Mouse (Mus musculus) MEL (cell line): ENCODE data around the gene Tekt1. TPM values are rescaled to one million over a fixed set of nuclear protein-coding genes. Genes with fewer than 3 reads are reported as not detected.
A peak's percentile ranks its signal among the peaks of the same experiment; 100 is the strongest.

Experiments used
- DNase-seq: peaks from one replicate; pipeline ENCODE4 v3.0.0; 2011; ENCODE audit warnings: low read depth, low spot score
- H3K27ac ChIP-seq: 2 replicates; pipeline ENCODE4 v1.5.1; 2012; ENCODE audit warnings: low read depth, mild to moderate bottlenecking, control low read depth, low read length, moderate library complexity; ENCODE audit not compliant: control insufficient read depth
- H3K27me3 ChIP-seq, 2 experiments: fragments of 150-350 bp in 1 of 2; sonication (generic) in 1 of 2; 2 replicates each; pipeline ENCODE4 v1.6.1; 2012; ENCODE audit warnings: low read length in 2 of 2, mild to moderate bottlenecking in 2 of 2, improper control_type of control experiment in 1 of 2, moderate library complexity in 1 of 2; ENCODE audit not compliant: insufficient read depth in 2 of 2, control insufficient read depth in 1 of 2
- H3K36me3 ChIP-seq, 2 experiments: 2 replicates each; pipeline ENCODE4 v1.6.1; 2012 to 2014; ENCODE audit warnings: low read length in 2 of 2, improper control_type of control experiment in 1 of 2, inconsistent platforms in 1 of 2, mild to moderate bottlenecking in 1 of 2; ENCODE audit not compliant: insufficient read depth in 2 of 2, control insufficient read depth in 1 of 2
- H3K4me1 ChIP-seq, 2 experiments: fragments of 150-350 bp in 1 of 2; sonication (generic) in 1 of 2; 2 replicates each; pipeline ENCODE4 v1.6.1; 2012; ENCODE audit warnings: low read length in 2 of 2, improper control_type of control experiment in 1 of 2, mild to moderate bottlenecking in 1 of 2; ENCODE audit not compliant: insufficient read depth in 2 of 2, control insufficient read depth in 1 of 2
- H3K4me3 ChIP-seq, 2 experiments: fragments of 150-350 bp in 1 of 2; sonication (generic) in 1 of 2; 2 replicates each; pipeline ENCODE4 v1.5.1; 2012; ENCODE audit warnings: low read depth in 2 of 2, low read length in 2 of 2, mild to moderate bottlenecking in 2 of 2, moderate library complexity in 2 of 2, control low read depth in 1 of 2, improper control_type of control experiment in 1 of 2; ENCODE audit not compliant: control insufficient read depth in 1 of 2, insufficient read depth in 1 of 2
- H3K79me2 ChIP-seq: 2 replicates; pipeline ENCODE4 v1.6.1; 2012; ENCODE audit warnings: mild to moderate bottlenecking, low read length, moderate library complexity; ENCODE audit not compliant: control insufficient read depth, poor library complexity, insufficient read depth
- H3K9ac ChIP-seq: 2 replicates; pipeline ENCODE4 v1.6.1; 2012; ENCODE audit warnings: low read depth, mild to moderate bottlenecking, control low read depth, low read length, moderate library complexity; ENCODE audit not compliant: control insufficient read depth, poor library complexity, severe bottlenecking
- H3K9me3 ChIP-seq: fragments of 150-350 bp; sonication (generic); replicated peaks from 2 replicates; pipeline ENCODE4 v1.6.1; 2012; ENCODE audit warnings: mild to moderate bottlenecking, low read length, improper control_type of control experiment, moderate library complexity; ENCODE audit not compliant: insufficient read depth
- BHLHE40 ChIP-seq: IDR thresholded peaks from 2 replicates; pipeline ENCODE4 v1.6.1; 2012; ENCODE audit warnings: low read depth, mild to moderate bottlenecking, inconsistent platforms, low read length, improper control_type of control experiment, borderline replicate concordance
- ELF1 ChIP-seq: IDR thresholded peaks from 2 replicates; pipeline ENCODE4 v1.6.1; 2014; ENCODE audit warnings: low read depth, mild to moderate bottlenecking, inconsistent platforms, low read length, improper control_type of control experiment, moderate library complexity
- EP300 ChIP-seq, 2 experiments: IDR thresholded peaks; 2 replicates each; pipeline ENCODE4 v1.6.1; 2011; ENCODE audit warnings: improper control_type of control experiment in 2 of 2, low read length in 2 of 2, low read depth in 1 of 2, mild to moderate bottlenecking in 1 of 2
- ETS1 ChIP-seq: IDR thresholded peaks from 2 replicates; pipeline ENCODE4 v1.6.1; 2012; ENCODE audit warnings: low read depth, mild to moderate bottlenecking, inconsistent platforms, low read length, improper control_type of control experiment, moderate library complexity
- GATA1 ChIP-seq: IDR thresholded peaks from 2 replicates; pipeline ENCODE4 v1.6.1; 2011; ENCODE audit warnings: low read depth, low read length, improper control_type of control experiment
- HCFC1 ChIP-seq: IDR thresholded peaks from 2 replicates; pipeline ENCODE4 v1.6.1; 2012; ENCODE audit warnings: low read depth, mild to moderate bottlenecking, inconsistent platforms, low read length, improper control_type of control experiment, moderate library complexity
- JUND ChIP-seq: IDR thresholded peaks from 2 replicates; pipeline ENCODE4 v1.6.1; 2011; ENCODE audit warnings: low read depth, mild to moderate bottlenecking, improper control_type of control experiment, low read length
- KAT2A ChIP-seq: conservative IDR thresholded peaks from 2 replicates; pipeline ENCODE4 v1.6.1; 2012; ENCODE audit warnings: low read depth, low read length, improper control_type of control experiment, inconsistent platforms
- MAX ChIP-seq: IDR thresholded peaks from 2 replicates; pipeline ENCODE4 v1.6.1; 2011; ENCODE audit warnings: low read length, improper control_type of control experiment
- MAZ ChIP-seq: IDR thresholded peaks from 2 replicates; pipeline ENCODE4 v1.6.1; 2012; ENCODE audit warnings: low read depth, mild to moderate bottlenecking, inconsistent platforms, low read length, improper control_type of control experiment
- MXI1 ChIP-seq: IDR thresholded peaks from 2 replicates; pipeline ENCODE4 v1.6.1; 2011; ENCODE audit warnings: mild to moderate bottlenecking, low read depth, low read length, improper control_type of control experiment
- NELFE ChIP-seq: IDR thresholded peaks from 2 replicates; pipeline ENCODE4 v1.6.1; 2011; ENCODE audit warnings: low read depth, low read length, improper control_type of control experiment
- NRF1 ChIP-seq: IDR thresholded peaks from 2 replicates; pipeline ENCODE4 v1.6.1; 2014; ENCODE audit warnings: low read depth, mild to moderate bottlenecking, inconsistent platforms, low read length, improper control_type of control experiment, moderate library complexity; ENCODE audit not compliant: poor library complexity, insufficient read depth, severe bottlenecking
- POLR2AphosphoS2 ChIP-seq: IDR thresholded peaks from 2 replicates; pipeline ENCODE4 v1.6.1; 2011; ENCODE audit warnings: low read length, improper control_type of control experiment
- POLR2AphosphoS5 ChIP-seq: IDR thresholded peaks from 2 replicates; pipeline ENCODE4 v1.6.1; 2012; ENCODE audit warnings: low read depth, borderline replicate concordance, mild to moderate bottlenecking, inconsistent platforms, low read length, moderate library complexity, mixed read lengths
- RAD21 ChIP-seq: IDR thresholded peaks from 2 replicates; pipeline ENCODE4 v1.6.1; 2011; ENCODE audit warnings: mild to moderate bottlenecking, low read depth, low read length, improper control_type of control experiment
- SIN3A ChIP-seq: IDR thresholded peaks from 2 replicates; pipeline ENCODE4 v1.6.1; 2012; ENCODE audit warnings: low read length, improper control_type of control experiment, inconsistent platforms
- TCF12 ChIP-seq: IDR thresholded peaks from 2 replicates; pipeline ENCODE4 v1.6.1; 2014; ENCODE audit warnings: low read depth, mild to moderate bottlenecking, inconsistent platforms, low read length, improper control_type of control experiment, moderate library complexity
- UBTF ChIP-seq: IDR thresholded peaks from 2 replicates; pipeline ENCODE4 v1.6.1; 2012; ENCODE audit warnings: low read depth, mild to moderate bottlenecking, inconsistent platforms, low read length, improper control_type of control experiment, moderate library complexity, borderline replicate concordance; ENCODE audit not compliant: insufficient read depth
- USF2 ChIP-seq, 2 experiments: IDR thresholded peaks; 2 replicates each; pipeline ENCODE4 v1.6.1; 2011 to 2012; ENCODE audit warnings: improper control_type of control experiment in 2 of 2, low read length in 2 of 2, borderline replicate concordance in 1 of 2, inconsistent platforms in 1 of 2, low read depth in 1 of 2, mild to moderate bottlenecking in 1 of 2; ENCODE audit not compliant: insufficient read depth in 1 of 2
- ZC3H11A ChIP-seq: IDR thresholded peaks from 2 replicates; pipeline ENCODE4 v1.6.1; 2012; ENCODE audit warnings: low read depth, mild to moderate bottlenecking, inconsistent platforms, low read length, improper control_type of control experiment
- ZMIZ1 ChIP-seq: IDR thresholded peaks from 2 replicates; pipeline ENCODE4 v1.6.1; 2012; ENCODE audit warnings: low read depth, mild to moderate bottlenecking, inconsistent platforms, low read length, improper control_type of control experiment, moderate library complexity
- polyA plus RNA-seq, 2 experiments: library from polyadenylated mRNA; stranded (reverse) in 1 of 2; unstranded in 1 of 2; fragments of >175 nt in 1 of 2; fragments of >200 nt in 1 of 2; gene quantifications; 2 replicates each; pipeline versions ENCODE4 v1.2.1 to v1.2.4; 2012; ENCODE audit warnings: low replicate concordance in 2 of 2, low read depth in 1 of 2; ENCODE audit not compliant: insufficient read length in 2 of 2, insufficient read depth in 1 of 2, missing spikeins in 1 of 2
- total RNA-seq: library from RNA; depleted of rRNA; stranded (reverse); fragments of 300-350 nt; gene quantifications from 2 replicates; pipeline ENCODE4 v1.2.3, GENCODE M21; 2012

Gene Tekt1
- total and polyA plus RNA-seq, 3 experiments, result not detected

- Histone ChIP-seq H3K4me1 (peaks cover 12 to 37% of the 10 kb centered on the region in 2 experiments), H3K27me3 (no peaks in the 10 kb centered on the region), H3K79me2 (no peaks in the 10 kb centered on the region), H3K36me3 (peaks cover 0 to 17% of the 10 kb centered on the region in 2 experiments; a peak in 2 of 4 replicates), H3K9me3 (no peaks in the 10 kb centered on the region), H3K9ac (0 out of 2 replicates have a peak overlapping the region, but pooled peaks have one; percentile 10), H3K4me3 (no peak overlapping the region), H3K27ac (0 out of 2 replicates have a peak overlapping the region, but pooled peaks have one; percentile 13)
- TF ChIP-seq RAD21 (no peak), NELFE (no peak), ELF1 (peak; percentile 25; the same call in 1 of the 2 replicates), NRF1 (peak; percentile 56; the same call in 1 of the 2 replicates), BHLHE40 (0 out of 2 replicates have a peak, but pooled peaks have one; percentile 21), KAT2A (no peak), TCF12 (0 out of 2 replicates have a peak, but pooled peaks have one; percentile 31), MAZ (no peak), UBTF (no peak), MXI1 (no peak), GATA1 (peak; percentile 64; the same call in 1 of the 2 replicates), EP300 (IDR thresholded peaks at IDR 0.05; ENCODE audit: low read depth in 1 of 2, low read length in 2 of 2) (peak; percentile 53 to 63), POLR2AphosphoS5 (no peak), ZC3H11A (no peak)
- DNase-seq, result peak; percentile 66
Observed at GRCm38 (mm10) chr11:72394694-72395093, 32.5 kb upstream of the Tekt1 start.

GRCm38 (mm10) chr11:72393669-72394068 lies 31.4 kb upstream of the Tekt1 start:
- H3K27ac ChIP-seq, result no peak overlapping the region
- no peak for TF ChIP-seq JUND
- no peak for TF ChIP-seq MAZ
- TF ChIP-seq ZMIZ1, result no peak
- no peak for TF ChIP-seq POLR2AphosphoS5
- TF ChIP-seq USF2 (IDR thresholded peaks at IDR 0.05; ENCODE audit: borderline replicate concordance in 1 of 2, insufficient read depth in 1 of 2, low read depth in 1 of 2, low read length in 2 of 2), result no peak
- TF ChIP-seq POLR2AphosphoS2, result no peak
- TF ChIP-seq ETS1, result no peak
- TF ChIP-seq HCFC1, result no peak
- TF ChIP-seq GATA1, result no peak
- TF ChIP-seq SIN3A, result no peak
- no peak for TF ChIP-seq ELF1
- no peak for TF ChIP-seq BHLHE40
- TF ChIP-seq MAX, result no peak
- TF ChIP-seq, all 39 proteins: peak for 0
- peaks cover 0 to 17% of the 10 kb centered on the region in 2 experiments; a peak in 2 of 4 replicates for H3K36me3 ChIP-seq
- no peak for DNase-seq
- H3K9ac ChIP-seq, result no peak overlapping the region
- no peaks in the 10 kb centered on the region for H3K9me3 ChIP-seq
- H3K4me3 ChIP-seq, result no peak overlapping the region
- peaks cover 12 to 37% of the 10 kb centered on the region in 2 experiments for H3K4me1 ChIP-seq
- H3K79me2 ChIP-seq, result no peaks in the 10 kb centered on the region
- H3K27me3 ChIP-seq, result no peaks in the 10 kb centered on the region
